Mouse (Mus musculus): Measurements from ENCODE around the gene Ly6g5b. TPM values are rescaled to one million over a fixed set of nuclear protein-coding genes. Genes with fewer than 3 reads are reported as not detected.

Gene Ly6g5b
- polyA plus RNA-seq, 1 experiment = 4.7 TPM

GRCm38 (mm10) chr17:35134801-35135590 lies 19.8 kb upstream of the Ly6g5b start, which contains the start of gene Bag6:
Bag6 (plus strand) TSS chr17:35135178.
- H3K27ac ChIP-seq (ENCODE audit: control insufficient read depth, insufficient read depth, low read depth, low read length, poor library complexity) = peak within 1 kb of the TSS; percentile 96
- WGBS = under 1% methylated on average over 66 of the region's 66 CpGs
- TF ChIP-seq POLR2A (IDR thresholded peaks at IDR 0.05; ENCODE audit: borderline replicate concordance, control insufficient read depth, low read depth, low read length) (peak; percentile 21; the same call in 1 of the 2 replicates), CTCF (IDR thresholded peaks at IDR 0.05; ENCODE audit: control insufficient read depth, insufficient read depth, low read length) (no peak)
- H3K4me1 ChIP-seq (ENCODE audit: control insufficient read depth, insufficient read depth, low read length) = no peaks in the 10 kb centered on the region; the same call in 1 of the 2 replicates
- peak within 1 kb of the TSS; percentile 97 for H3K4me3 ChIP-seq (replicated peaks; ENCODE audit: control insufficient read depth, low read depth, low read length)

GRCm38 (mm10) chr17:35133517-35133916 lies 18.3 kb upstream of the Ly6g5b start:
- Histone ChIP-seq H3K4me3 (replicated peaks; ENCODE audit: control insufficient read depth, low read depth, low read length) (no peak overlapping the region), H3K27ac (ENCODE audit: control insufficient read depth, insufficient read depth, low read depth, low read length, poor library complexity) (no peak overlapping the region), H3K4me1 (ENCODE audit: control insufficient read depth, insufficient read depth, low read length) (no peaks in the 10 kb centered on the region; the same call in 1 of the 2 replicates)
- TF ChIP-seq CTCF (IDR thresholded peaks at IDR 0.05; ENCODE audit: control insufficient read depth, insufficient read depth, low read length) (no peak), POLR2A (IDR thresholded peaks at IDR 0.05; ENCODE audit: borderline replicate concordance, control insufficient read depth, low read depth, low read length) (no peak)
- 90% methylated on average over 7 of the region's 7 CpGs for WGBS

- Histone ChIP-seq H3K4me1 (ENCODE audit: control insufficient read depth, insufficient read depth, low read length) (no peaks in the 10 kb centered on the region; the same call in 1 of the 2 replicates), H3K4me3 (replicated peaks; ENCODE audit: control insufficient read depth, low read depth, low read length) (no peak overlapping the region), H3K27ac (ENCODE audit: control insufficient read depth, insufficient read depth, low read depth, low read length, poor library complexity) (no peak overlapping the region)
- TF ChIP-seq CTCF (IDR thresholded peaks at IDR 0.05; ENCODE audit: control insufficient read depth, insufficient read depth, low read length) (no peak), POLR2A (IDR thresholded peaks at IDR 0.05; ENCODE audit: borderline replicate concordance, control insufficient read depth, low read depth, low read length) (no peak)
- 86% methylated on average over 3 of the region's 3 CpGs for WGBS
These were observed 16.9 kb upstream of the Ly6g5b start for GRCm38 (mm10) chr17:35132174-35132560.

DNA sequence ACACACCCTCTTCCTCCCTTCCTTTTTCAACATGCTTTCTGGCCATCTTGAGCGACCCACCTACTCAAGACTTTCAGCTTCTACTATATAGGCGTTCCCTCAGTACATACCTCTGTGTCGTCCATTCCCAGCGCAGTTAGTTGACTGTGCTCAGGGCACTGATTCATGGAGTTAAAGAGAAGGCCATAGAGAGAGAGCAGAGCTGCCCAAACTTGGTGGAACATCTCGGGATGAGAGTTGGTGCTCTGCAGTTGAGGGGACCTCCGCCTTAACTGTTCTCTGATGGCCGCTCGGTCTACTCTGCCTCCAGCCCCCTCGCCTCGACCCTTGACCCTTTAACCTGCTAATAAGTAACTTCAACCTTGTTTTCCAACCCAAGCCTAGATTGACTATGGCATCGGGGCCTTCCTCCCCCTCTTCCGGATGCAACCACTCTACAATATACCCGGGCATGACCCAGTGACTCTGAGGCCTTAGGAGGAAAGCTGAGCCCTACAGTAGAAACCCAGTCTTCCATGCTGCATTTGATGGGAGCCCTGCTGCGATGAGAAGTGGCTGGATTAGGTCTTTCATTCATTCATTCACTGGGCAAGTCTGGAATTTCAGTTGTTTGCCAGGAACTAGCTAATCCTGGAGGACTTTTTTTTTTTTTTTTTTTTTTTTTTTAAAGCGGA lies 16.4 kb upstream of the Ly6g5b start, which contains the start of gene Apom:
TSS of gene Apom (minus strand) at position 551 of the 674 bp plus-strand sequence.
- H3K27ac ChIP-seq (ENCODE audit: control insufficient read depth, insufficient read depth, low read depth, low read length, poor library complexity) = no peak within 1 kb of the TSS
- no peak within 1 kb of the TSS for H3K4me3 ChIP-seq (replicated peaks; ENCODE audit: control insufficient read depth, low read depth, low read length)
- TF ChIP-seq CTCF (IDR thresholded peaks at IDR 0.05; ENCODE audit: control insufficient read depth, insufficient read depth, low read length) (no peak), POLR2A (IDR thresholded peaks at IDR 0.05; ENCODE audit: borderline replicate concordance, control insufficient read depth, low read depth, low read length) (no peak)
- WGBS = 81% methylated on average over 15 of the region's 15 CpGs
- no peaks in the 10 kb centered on the region; the same call in 1 of the 2 replicates for H3K4me1 ChIP-seq (ENCODE audit: control insufficient read depth, insufficient read depth, low read length)

DNA sequence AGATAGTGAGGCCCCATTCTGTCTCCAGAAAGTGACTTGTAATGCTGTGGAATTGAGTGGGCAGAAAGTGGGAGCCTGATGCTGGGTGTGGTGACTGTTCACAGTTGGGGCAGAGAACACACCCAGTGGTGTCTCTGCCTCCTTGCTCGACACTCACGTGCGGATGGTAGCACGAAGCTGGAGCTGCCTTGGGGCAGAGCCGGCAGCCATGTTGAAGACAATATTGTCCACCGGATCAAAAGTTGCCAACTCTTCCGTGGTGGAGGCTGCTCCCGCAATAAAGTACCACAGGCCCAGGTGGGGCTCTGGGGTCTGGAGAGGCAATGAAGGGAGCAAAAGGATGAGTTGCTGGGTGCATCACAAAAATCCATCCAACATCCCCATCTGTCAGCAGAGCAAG lies 15.8 kb upstream of the Ly6g5b start:
- no peak overlapping the region for H3K4me3 ChIP-seq (replicated peaks; ENCODE audit: control insufficient read depth, low read depth, low read length)

GRCm38 (mm10) chr17:35128996-35129395 lies 13.8 kb upstream of the Ly6g5b start:
- Histone ChIP-seq H3K4me3 (replicated peaks; ENCODE audit: control insufficient read depth, low read depth, low read length) (no peak overlapping the region), H3K27ac (ENCODE audit: control insufficient read depth, insufficient read depth, low read depth, low read length, poor library complexity) (no peak overlapping the region), H3K4me1 (ENCODE audit: control insufficient read depth, insufficient read depth, low read length) (peaks cover 2% of the 10 kb centered on the region; the same call in 1 of the 2 replicates)
- 82% methylated on average over 11 of the region's 11 CpGs for whole genome bisulfite sequencing
- TF ChIP-seq POLR2A (IDR thresholded peaks at IDR 0.05; ENCODE audit: borderline replicate concordance, control insufficient read depth, low read depth, low read length) (no peak), CTCF (IDR thresholded peaks at IDR 0.05; ENCODE audit: control insufficient read depth, insufficient read depth, low read length) (no peak)

More for the DNA sequence above, 15.8 kb upstream of the Ly6g5b start:
- Histone ChIP-seq H3K27ac (ENCODE audit: control insufficient read depth, insufficient read depth, low read depth, low read length, poor library complexity) (no peak overlapping the region), H3K4me1 (ENCODE audit: control insufficient read depth, insufficient read depth, low read length) (no peaks in the 10 kb centered on the region; the same call in 1 of the 2 replicates)
- no peak for TF ChIP-seq CTCF (IDR thresholded peaks at IDR 0.05; ENCODE audit: control insufficient read depth, insufficient read depth, low read length)
- no peak for TF ChIP-seq POLR2A (IDR thresholded peaks at IDR 0.05; ENCODE audit: borderline replicate concordance, control insufficient read depth, low read depth, low read length)
- 84% methylated on average over 8 of the region's 8 CpGs for WGBS

- WGBS = 36% methylated on average over 13 of the region's 13 CpGs
- Histone ChIP-seq H3K4me1 (ENCODE audit: control insufficient read depth, insufficient read depth, low read length) (peaks cover 2% of the 10 kb centered on the region; the same call in 1 of the 2 replicates), H3K27ac (ENCODE audit: control insufficient read depth, insufficient read depth, low read depth, low read length, poor library complexity) (peak overlapping the region; percentile 89), H3K4me3 (replicated peaks; ENCODE audit: control insufficient read depth, low read depth, low read length) (peak overlapping the region; percentile 88)
- TF ChIP-seq CTCF (IDR thresholded peaks at IDR 0.05; ENCODE audit: control insufficient read depth, insufficient read depth, low read length) (no peak), POLR2A (IDR thresholded peaks at IDR 0.05; ENCODE audit: borderline replicate concordance, control insufficient read depth, low read depth, low read length) (no peak)
These were observed 11.8 kb upstream of the Ly6g5b start for GRCm38 (mm10) chr17:35127017-35127416.

GRCm38 (mm10) chr17:35126206-35126611 lies 11.0 kb upstream of the Ly6g5b start, which contains the start of gene D17H6S53E:
D17H6S53E (plus strand) TSS chr17:35126373.
- H3K4me1 ChIP-seq (ENCODE audit: control insufficient read depth, insufficient read depth, low read length) = peaks cover 2% of the 10 kb centered on the region; the same call in 1 of the 2 replicates
- H3K27ac ChIP-seq (ENCODE audit: control insufficient read depth, insufficient read depth, low read depth, low read length, poor library complexity) = peak within 1 kb of the TSS; percentile 89
- H3K4me3 ChIP-seq (replicated peaks; ENCODE audit: control insufficient read depth, low read depth, low read length) = peak within 1 kb of the TSS; percentile 88
- under 1% methylated on average over 36 of the region's 36 CpGs for WGBS
- TF ChIP-seq CTCF (IDR thresholded peaks at IDR 0.05; ENCODE audit: control insufficient read depth, insufficient read depth, low read length) (no peak), POLR2A (IDR thresholded peaks at IDR 0.05; ENCODE audit: borderline replicate concordance, control insufficient read depth, low read depth, low read length) (peak; percentile 81; the same call in 1 of the 2 replicates)
